Mouse (Mus musculus) layer of hippocampus, adult 11-12 months (tissue): Measurements from ENCODE around the gene Tspan7.

Experiments used
- DNase-seq: peaks from one replicate; pipeline ENCODE4 v3.0.0; 2022; ENCODE audit warnings: low spot score

Tspan7 gene

GRCm38 (mm10) chrX:10484872-10485569 lies at the start of gene Tspan7:
Gene Tspan7, plus strand, starts transcription at chrX:10485158.
- peak; percentile 45 for DNase-seq

- peak; percentile 63 for DNase-seq
These were observed 35.5 kb upstream of the Tspan7 start for GRCm38 (mm10) chrX:10449323-10449980.

- DNase-seq: peak; percentile 15
These were observed 34.6 kb upstream of the Tspan7 start for GRCm38 (mm10) chrX:10450143-10451060.

- no peak for DNase-seq
These were observed 31.2 kb upstream of the Tspan7 start for GRCm38 (mm10) chrX:10453798-10454197.

- no peak for DNase-seq
These were observed 27.7 kb upstream of the Tspan7 start for GRCm38 (mm10) chrX:10457256-10457655.

- no peak for DNase-seq
These were observed 7.9 kb upstream of the Tspan7 start for GRCm38 (mm10) chrX:10477088-10477487.

- no peak for DNase-seq
These were observed 5.7 kb upstream of the Tspan7 start for GRCm38 (mm10) chrX:10479031-10479886.

- no peak for DNase-seq
These were observed 5.0 kb upstream of the Tspan7 start for GRCm38 (mm10) chrX:10479943-10480342.

GRCm38 (mm10) chrX:10485664-10486211 lies 780 bp downstream of the Tspan7 start:
- peak; percentile 65 for DNase-seq

- no peak for DNase-seq
These were observed 13.6 kb downstream of the Tspan7 start for GRCm38 (mm10) chrX:10498580-10498979.

GRCm38 (mm10) chrX:10502616-10503015 lies 17.7 kb downstream of the Tspan7 start:
- DNase-seq: no peak

- DNase-seq: no peak
These were observed 29.5 kb downstream of the Tspan7 start for GRCm38 (mm10) chrX:10514417-10514816.

- DNase-seq: no peak
These were observed 30.0 kb downstream of the Tspan7 start for GRCm38 (mm10) chrX:10514971-10515370.

- no peak for DNase-seq
These were observed 31.5 kb downstream of the Tspan7 start for GRCm38 (mm10) chrX:10516448-10516847.

GRCm38 (mm10) chrX:10516925-10517324 lies 32.0 kb downstream of the Tspan7 start:
- no peak for DNase-seq

GRCm38 (mm10) chrX:10517756-10518155 lies 32.8 kb downstream of the Tspan7 start:
- DNase-seq: no peak

- no peak for DNase-seq
These were observed 33.6 kb downstream of the Tspan7 start for GRCm38 (mm10) chrX:10518510-10518909.

GRCm38 (mm10) chrX:10535450-10535849 lies 50.5 kb downstream of the Tspan7 start:
- DNase-seq: no peak

- DNase-seq: no peak
These were observed 54.1 kb downstream of the Tspan7 start for GRCm38 (mm10) chrX:10539009-10539408.

GRCm38 (mm10) chrX:10539482-10540166 lies 54.7 kb downstream of the Tspan7 start:
- no peak for DNase-seq

GRCm38 (mm10) chrX:10546840-10547239 lies 61.9 kb downstream of the Tspan7 start:
- no peak for DNase-seq
